Mouse (Mus musculus) adrenal gland, adult 18-20 months (tissue): ENCODE results near the gene Klhl21. TPM values are rescaled to one million over a fixed set of nuclear protein-coding genes. Genes with fewer than 3 reads are reported as not detected.

Experiments used
- DNase-seq, 2 experiments: peaks; one replicate each; pipeline ENCODE4 v3.0.0; 2021 to 2022; ENCODE audit warnings: low spot score in 2 of 2
- total RNA-seq, 2 experiments: library from RNA; stranded (reverse); gene quantifications; 1 replicate in 1 of 2; 2 replicates in 1 of 2; pipeline ENCODE4 v1.2.3; 2021

Gene Klhl21
- total RNA-seq, 2 experiments from 2014 or later, result 18.3 to 28.2 TPM

GRCm38 (mm10) chr4:151995371-151996172 is 13.0 kb upstream of the Klhl21 start:
- peak; percentile 50 to 63 for DNase-seq

GRCm38 (mm10) chr4:151996173-151996950 is 12.2 kb upstream of the Klhl21 start, which contains the start of gene Phf13:
Gene Phf13 (minus strand): TSS chr4:151996258.
- DNase-seq, result peak; percentile 93 to 95

- DNase-seq, result no peak
These were observed 11.7 kb upstream of the Klhl21 start for GRCm38 (mm10) chr4:151996951-151997222.

- no peak for DNase-seq
These were observed 10.9 kb upstream of the Klhl21 start for GRCm38 (mm10) chr4:151997701-151998100.

- no peak for DNase-seq
These were observed 9.1 kb upstream of the Klhl21 start for GRCm38 (mm10) chr4:151999481-151999880.

- no peak for DNase-seq
These were observed 7.7 kb upstream of the Klhl21 start for GRCm38 (mm10) chr4:152000906-152001305.

- no peak for DNase-seq
These were observed 7.3 kb upstream of the Klhl21 start for GRCm38 (mm10) chr4:152001335-152001734.

GRCm38 (mm10) chr4:152002063-152002462 is 6.5 kb upstream of the Klhl21 start:
- DNase-seq, result no peak

GRCm38 (mm10) chr4:152006137-152006536 is 2.5 kb upstream of the Klhl21 start:
- DNase-seq, result no peak

GRCm38 (mm10) chr4:152006812-152007211 is 1.8 kb upstream of the Klhl21 start:
- DNase-seq, result no peak

GRCm38 (mm10) chr4:152007481-152008147 is 989 bp upstream of the Klhl21 start:
- no peak for DNase-seq

GRCm38 (mm10) chr4:152008148-152008500 is 479 bp upstream of the Klhl21 start:
- DNase-seq, result no peak

GRCm38 (mm10) chr4:152009076-152010051 is 761 bp downstream of the Klhl21 start:
- peak in 1 of 2 experiments; percentile 42 for DNase-seq

GRCm38 (mm10) chr4:152010091-152010706 is 1.6 kb downstream of the Klhl21 start:
- DNase-seq, result peak in 1 of 2 experiments; percentile 43

GRCm38 (mm10) chr4:152010707-152011134 is 2.1 kb downstream of the Klhl21 start:
- peak in 1 of 2 experiments; percentile 33 for DNase-seq

- no peak for DNase-seq
These were observed 2.7 kb downstream of the Klhl21 start for GRCm38 (mm10) chr4:152011171-152011760.

- DNase-seq, result no peak
These were observed 3.5 kb downstream of the Klhl21 start for GRCm38 (mm10) chr4:152012109-152012508.

GRCm38 (mm10) chr4:152013036-152013813 is 4.6 kb downstream of the Klhl21 start:
- DNase-seq, result no peak

GRCm38 (mm10) chr4:152019073-152019472 is 10.5 kb downstream of the Klhl21 start:
- no peak for DNase-seq
